Mouse (Mus musculus) bone marrow, adult 2 months (tissue): ENCODE measurements around the gene Paqr6. TPM values are rescaled to one million over a fixed set of nuclear protein-coding genes. Genes with fewer than 3 reads are reported as not detected.

ENCODE experiments used
- H3K27ac ChIP-seq: fragments of 200-500 bp; 2 replicates; pipeline ENCODE4 v1.5.1; 2012; ENCODE audit warnings: low read depth, mild to moderate bottlenecking, control low read depth, inconsistent platforms, low read length; ENCODE audit not compliant: control insufficient read depth, poor library complexity, insufficient read depth
- H3K4me1 ChIP-seq: fragments of 200-500 bp; 2 replicates; pipeline ENCODE4 v1.6.1; 2011; ENCODE audit warnings: low read length; ENCODE audit not compliant: control insufficient read depth, insufficient read depth
- H3K4me3 ChIP-seq: fragments of 200-500 bp; replicated peaks from 2 replicates; pipeline ENCODE3; 2011; ENCODE audit warnings: mild to moderate bottlenecking, low read depth, low read length, control low read depth; ENCODE audit not compliant: control insufficient read depth
- CTCF ChIP-seq: fragments of 200-500 bp; IDR thresholded peaks from 2 replicates; pipeline ENCODE4 v1.5.1; 2011; ENCODE audit warnings: low read length, control low read depth; ENCODE audit not compliant: control insufficient read depth, insufficient read depth
- POLR2A ChIP-seq: fragments of 200-500 bp; IDR thresholded peaks from 2 replicates; pipeline ENCODE4 v1.6.1; 2011; ENCODE audit warnings: low read depth, mild to moderate bottlenecking, control low read depth, low read length, borderline replicate concordance; ENCODE audit not compliant: control insufficient read depth
- WGBS: fragments of 180-500 bp; shearing (Covaris S2); methylation state at CpG from one replicate; pipeline ENCODE4 v1.1.7; 2018; 5-methylcytosine and 5-hydroxymethylcytosine counted together
- polyA plus RNA-seq: library from polyadenylated mRNA; stranded (reverse); fragments of >200 nt; gene quantifications from 2 replicates; pipeline ENCODE4 v1.2.4, GENCODE M21; 2011; ENCODE audit warnings: low replicate concordance; ENCODE audit not compliant: missing spikeins, insufficient read depth, insufficient read length

Paqr6 gene
- 3.6 TPM in 1 of 2 replicates, not detected in the other for polyA plus RNA-seq

DNA sequence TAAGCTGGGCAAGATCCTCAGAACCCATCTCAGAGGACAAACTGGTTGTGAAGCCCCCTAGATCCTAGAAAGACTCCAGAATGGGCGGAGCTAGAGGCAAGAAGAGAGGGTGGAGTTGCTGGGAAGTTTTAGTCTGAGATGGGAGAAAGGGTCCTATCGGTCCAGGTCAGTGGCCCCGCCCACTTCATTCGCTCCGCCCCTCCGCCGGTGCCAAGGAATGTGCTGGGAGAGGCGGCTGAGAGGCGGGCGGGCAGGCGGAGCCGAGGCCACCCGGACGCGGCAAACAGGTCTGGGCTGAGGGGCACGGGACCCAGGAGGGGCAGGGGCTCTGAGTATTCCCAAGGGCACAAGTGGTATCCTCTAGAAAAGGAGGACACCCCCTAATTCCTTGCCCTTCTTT lies at the start of gene Paqr6:
TSS of gene Paqr6 (plus strand) at position 248 of the 400 bp plus-strand sequence.
- TF ChIP-seq POLR2A (no peak), CTCF (no peak)
- Histone ChIP-seq H3K27ac (peak within 1 kb of the TSS; percentile 2; the same call in 1 of the 2 replicates), H3K4me1 (peaks cover 2% of the 10 kb centered on the region), H3K4me3 (no peak within 1 kb of the TSS)
- WGBS = 52% methylated on average over 16 of the region's 16 CpGs

DNA sequence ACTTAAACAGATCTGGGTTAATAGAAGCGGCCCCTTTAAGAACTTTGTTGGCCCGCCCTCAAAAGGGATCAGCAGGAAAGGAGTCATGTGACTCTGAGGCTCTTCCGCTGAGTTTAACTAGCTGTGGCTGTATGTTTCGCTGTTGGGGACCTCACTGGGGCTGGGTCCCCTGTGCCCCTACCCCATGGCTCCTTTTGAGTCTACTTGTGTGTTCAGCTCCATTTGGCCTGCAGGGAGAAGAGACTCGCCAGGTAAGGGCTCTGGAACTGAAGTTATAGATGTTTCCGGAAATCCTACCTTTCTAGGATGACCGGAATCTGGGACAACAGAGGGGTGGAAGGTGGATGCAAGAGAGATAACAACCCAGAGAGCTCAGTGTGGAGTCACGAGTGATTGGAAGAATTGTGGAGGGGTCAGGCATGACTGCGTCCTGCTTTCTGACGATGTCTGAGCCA lies 39.4 kb upstream of the Paqr6 start, which contains the start of gene Glmp:
TSS of gene Glmp (plus strand) at position 73 of the 455 bp plus-strand sequence.
- TF ChIP-seq POLR2A = no peak
- no peak for TF ChIP-seq CTCF
- Histone ChIP-seq H3K4me3 (peak within 1 kb of the TSS; percentile 73), H3K27ac (0 out of 2 replicates have a peak within 1 kb of the TSS, but pooled peaks have one; percentile 16), H3K4me1 (peaks cover 2% of the 10 kb centered on the region; the same call in 1 of the 2 replicates)
- 2% methylated on average over 10 of the region's 10 CpGs for WGBS

DNA sequence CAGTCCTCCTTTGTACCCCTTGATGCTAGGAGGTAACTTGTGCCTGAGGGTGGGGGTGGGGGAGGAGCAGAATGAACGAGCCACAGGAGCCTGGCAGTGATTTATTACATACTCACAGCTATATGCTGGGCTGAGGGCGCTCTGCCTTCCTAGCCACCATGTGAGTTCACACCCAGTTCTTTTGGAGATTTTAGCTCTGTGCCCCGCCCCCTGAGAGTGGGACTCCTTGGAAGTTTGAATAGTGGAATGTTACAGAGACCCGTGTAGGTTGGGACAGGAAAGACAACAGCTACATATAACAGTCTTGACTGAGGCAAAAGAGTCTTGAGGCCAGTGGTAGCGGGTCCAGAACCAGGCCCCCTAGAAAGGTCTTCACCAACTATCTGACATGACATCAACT lies 35.4 kb upstream of the Paqr6 start:
- TF ChIP-seq POLR2A (no peak), CTCF (no peak)
- WGBS = 77% methylated on average over 5 of the region's 5 CpGs
- peaks cover 2% of the 10 kb centered on the region; the same call in 1 of the 2 replicates for H3K4me1 ChIP-seq
- no peak overlapping the region for H3K4me3 ChIP-seq
- no peak overlapping the region for H3K27ac ChIP-seq

DNA sequence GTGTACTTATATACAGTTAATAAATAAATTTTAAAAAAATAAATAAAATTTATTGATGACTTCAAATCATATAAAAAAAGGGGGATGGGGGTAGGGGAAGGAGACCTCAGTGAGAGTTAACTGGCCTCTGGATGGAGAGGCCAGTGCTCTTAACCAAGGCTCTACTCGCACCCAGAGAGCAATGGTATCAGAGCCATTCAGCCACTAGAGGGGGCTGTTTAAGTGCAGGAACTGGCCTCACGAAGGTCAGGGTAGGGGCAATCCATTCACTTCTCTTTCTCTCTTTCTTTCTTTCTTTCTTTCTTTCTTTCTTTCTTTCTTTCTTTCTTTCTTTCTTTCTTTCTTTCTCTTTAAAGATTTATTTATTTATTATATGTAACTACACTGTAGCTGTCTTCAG lies 33.1 kb upstream of the Paqr6 start:
- 1% methylated on average over 2 of the region's 2 CpGs for WGBS
- H3K4me1 ChIP-seq = no peaks in the 10 kb centered on the region
- no peak overlapping the region for H3K4me3 ChIP-seq
- TF ChIP-seq POLR2A (no peak), CTCF (peak; percentile 86)
- no peak overlapping the region for H3K27ac ChIP-seq

DNA sequence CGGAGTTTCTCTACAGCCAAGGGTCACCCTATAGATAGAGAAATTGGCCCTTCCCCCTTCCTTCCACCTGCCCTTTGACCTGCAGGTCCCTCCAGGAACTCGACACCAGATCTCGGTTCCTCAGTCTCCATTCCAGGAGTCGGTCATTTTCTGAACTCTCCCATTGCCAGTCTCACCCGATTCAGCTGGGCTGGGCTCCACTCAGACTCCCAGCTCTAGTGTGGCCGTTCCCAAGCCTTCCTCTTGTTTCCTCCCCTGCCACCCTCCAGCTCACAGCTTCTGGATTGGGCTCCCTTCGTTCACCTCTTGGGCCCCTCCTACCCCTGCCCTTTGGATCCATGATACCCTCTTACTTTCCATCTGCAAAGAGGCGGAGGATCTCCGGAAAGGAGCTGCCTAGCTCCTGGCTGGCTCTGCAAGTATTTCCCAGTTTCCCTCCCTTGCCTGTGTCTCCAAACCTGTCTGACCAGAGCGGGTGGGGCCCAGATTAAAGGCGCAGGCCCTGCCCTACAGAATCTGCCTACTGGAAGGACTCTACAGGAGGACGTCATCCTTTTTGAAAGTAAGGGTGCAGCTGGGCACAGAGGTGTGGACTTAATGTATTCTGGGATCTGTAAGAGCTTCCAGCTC lies 30.2 kb upstream of the Paqr6 start:
- H3K4me3 ChIP-seq = no peak overlapping the region
- H3K4me1 ChIP-seq = peaks cover 2% of the 10 kb centered on the region; the same call in 1 of the 2 replicates
- TF ChIP-seq POLR2A (no peak), CTCF (no peak)
- no peak overlapping the region for H3K27ac ChIP-seq
- 81% methylated on average over 12 of the region's 12 CpGs for WGBS

DNA sequence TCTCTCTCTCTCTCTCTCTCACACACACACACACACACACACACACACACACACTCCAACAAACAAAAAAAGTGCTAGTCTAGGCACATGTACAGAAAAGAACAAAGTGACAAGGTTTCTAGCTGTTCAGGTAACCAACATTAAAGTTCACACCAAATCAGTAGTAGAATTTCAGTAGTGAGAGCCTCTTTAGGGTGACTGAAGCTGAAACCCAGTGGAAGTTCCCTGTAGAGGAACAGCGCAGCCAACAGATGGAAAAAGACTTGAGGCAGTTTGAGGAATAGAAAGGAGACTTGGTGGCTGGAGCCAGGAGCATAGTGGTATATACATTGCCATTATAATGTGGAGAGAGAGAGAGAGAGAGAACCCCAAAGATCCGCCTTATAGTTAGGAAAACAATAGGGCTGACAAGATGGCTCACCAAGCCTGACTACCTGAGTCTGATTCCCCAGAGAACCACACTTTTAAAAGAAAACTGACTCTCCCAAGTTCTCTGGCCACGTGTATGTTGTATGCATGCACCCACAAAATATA lies 29.4 kb upstream of the Paqr6 start:
- peaks cover 2% of the 10 kb centered on the region; the same call in 1 of the 2 replicates for H3K4me1 ChIP-seq
- H3K27ac ChIP-seq = no peak overlapping the region
- TF ChIP-seq CTCF = no peak
- TF ChIP-seq POLR2A = no peak
- WGBS = 18% methylated on average over 3 of the region's 3 CpGs
- H3K4me3 ChIP-seq = no peak overlapping the region

DNA sequence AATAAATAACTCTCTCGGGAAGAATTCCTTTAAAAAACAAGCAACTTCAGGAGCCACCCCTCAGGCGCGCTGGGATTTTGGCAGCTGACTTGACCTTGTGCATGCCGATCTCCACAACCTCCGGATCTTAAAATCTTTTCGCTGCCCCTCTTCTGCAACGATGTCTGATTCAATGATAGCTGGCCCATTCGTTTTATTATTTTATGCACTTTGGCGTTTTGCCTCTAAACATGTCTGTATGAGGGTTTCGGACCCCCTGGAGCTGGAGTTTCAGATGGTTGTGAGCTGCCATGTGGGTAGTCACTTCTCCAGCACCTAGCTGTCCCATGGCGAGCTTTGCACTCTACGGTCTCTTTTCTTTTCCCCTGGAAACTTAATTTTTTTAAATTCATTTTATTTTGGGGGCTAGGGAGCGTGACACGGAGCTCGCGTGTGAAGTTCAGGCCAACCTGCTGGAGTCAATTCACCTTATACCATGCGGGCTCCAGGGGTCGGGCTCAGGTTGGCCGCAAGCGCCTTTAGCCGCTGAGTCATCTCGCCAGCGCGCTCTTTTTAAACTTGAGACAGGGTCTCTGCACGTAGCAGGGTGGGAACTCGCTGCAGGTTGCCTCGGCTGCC lies 28.8 kb upstream of the Paqr6 start:
- Histone ChIP-seq H3K27ac (peak overlapping the region; percentile 96), H3K4me1 (peaks cover 2% of the 10 kb centered on the region; the same call in 1 of the 2 replicates), H3K4me3 (peak overlapping the region; percentile 100)
- under 1% methylated on average over 27 of the region's 27 CpGs for WGBS
- no peak for TF ChIP-seq POLR2A

DNA sequence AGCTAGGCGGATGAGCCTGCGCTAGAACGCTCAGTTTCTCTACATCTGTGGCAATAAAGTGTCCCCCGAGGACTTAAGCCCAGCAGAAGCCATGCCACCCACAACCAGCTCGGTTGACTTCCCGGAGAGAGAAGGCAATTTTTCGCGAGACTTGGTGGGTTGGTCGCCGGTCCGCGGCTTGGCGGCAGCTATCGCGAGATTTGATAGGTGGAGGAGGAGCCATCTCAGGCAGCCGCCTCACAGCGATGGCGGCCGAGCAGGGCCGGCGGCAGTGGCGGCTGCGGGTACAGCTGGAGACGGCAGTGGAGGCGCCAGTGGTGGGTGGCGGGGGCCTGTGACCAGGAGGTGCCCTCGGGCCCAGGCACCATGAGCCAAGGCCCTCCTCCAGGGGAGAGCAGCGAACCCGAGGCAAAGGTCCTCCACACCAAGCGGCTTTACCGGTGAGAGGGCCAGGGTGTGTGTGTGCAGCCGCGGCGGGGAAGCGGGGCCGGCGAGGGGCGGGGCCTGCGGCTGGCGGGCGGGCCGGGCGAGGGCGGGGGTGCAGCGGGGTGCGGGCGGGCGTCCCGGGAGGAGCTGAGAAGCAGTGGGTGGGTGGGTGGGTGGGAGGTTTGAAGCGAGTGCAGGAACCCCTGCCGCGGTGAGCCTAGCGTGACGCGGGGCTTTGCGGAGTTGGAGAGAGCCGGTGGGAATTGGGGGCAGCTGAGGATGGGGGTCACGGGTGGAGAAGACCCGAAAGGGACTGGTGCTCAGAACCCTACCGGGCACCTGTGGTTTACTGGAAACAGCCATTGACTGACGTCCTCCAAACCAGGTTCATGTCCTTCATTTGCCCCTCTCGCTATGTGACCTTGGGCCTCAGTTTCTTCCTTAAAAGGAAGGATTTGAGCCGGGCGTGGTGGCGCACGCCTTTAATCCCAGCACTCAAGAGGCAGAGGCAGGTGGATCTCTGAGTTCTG lies 28.0 kb upstream of the Paqr6 start, which contains the start of the genes Tmem79 and Smg5:
TSS of gene Tmem79 (minus strand) at position 91 of the 956 bp plus-strand sequence.
TSS of gene Smg5 (plus strand) at position 203 of the 956 bp plus-strand sequence.
- Histone ChIP-seq H3K4me3 (peak within 1 kb of the TSS; percentile 100), H3K4me1 (peaks cover 2% of the 10 kb centered on the region; the same call in 1 of the 2 replicates), H3K27ac (peak within 1 kb of the TSS; percentile 96)
- under 1% methylated on average over 65 of the region's 66 CpGs for WGBS
- TF ChIP-seq POLR2A (peak; percentile 96), CTCF (no peak)
